Mouse (Mus musculus) hindbrain, embryonic 13.5 days (tissue): ENCODE measurements around the gene Btbd35f17. TPM values are rescaled to one million over a fixed set of nuclear protein-coding genes. Genes with fewer than 3 reads are reported as not detected.
"Not testable (repeated sequence)": the region's sequence is repeated elsewhere in the genome, so short reads cannot be mapped to it uniquely, and the experiment has no call there.

Experiments
- ATAC-seq: fragments of 200-750 bp; cut with Nextera tagmentation; 2 replicates; pipeline ENCODE4 v1.8.0; 2017; ENCODE audit warnings: moderate TSS enrichment; ENCODE audit not compliant: low FRiP score
- H3K27ac ChIP-seq: fragments of 300-500 bp; sonication (generic); 2 replicates; pipeline ENCODE4 v1.5.1; 2015; ENCODE audit warnings: inconsistent platforms, mild to moderate bottlenecking, moderate library complexity
- H3K27me3 ChIP-seq: fragments of 300-500 bp; sonication (generic); 2 replicates; pipeline ENCODE4 v1.6.1; 2015; ENCODE audit warnings: mild to moderate bottlenecking, inconsistent platforms
- H3K36me3 ChIP-seq: fragments of 300-500 bp; sonication (generic); 2 replicates; pipeline ENCODE4 v1.6.1; 2015; ENCODE audit warnings: mild to moderate bottlenecking, inconsistent platforms
- H3K4me1 ChIP-seq: fragments of 300-500 bp; sonication (generic); replicated peaks from 2 replicates; pipeline ENCODE4 v1.6.1; 2015; ENCODE audit warnings: inconsistent platforms
- H3K4me2 ChIP-seq: fragments of 300-500 bp; sonication (generic); 2 replicates; pipeline ENCODE4 v1.6.1; 2015; ENCODE audit warnings: inconsistent platforms, mild to moderate bottlenecking, moderate library complexity
- H3K4me3 ChIP-seq: fragments of 300-500 bp; sonication (generic); 2 replicates; pipeline ENCODE4 v1.5.1; 2015; ENCODE audit warnings: mild to moderate bottlenecking, inconsistent platforms
- H3K9ac ChIP-seq: fragments of 300-500 bp; sonication (generic); 2 replicates; pipeline ENCODE4 v1.6.1; 2015; ENCODE audit warnings: mild to moderate bottlenecking, inconsistent platforms
- H3K9me3 ChIP-seq: fragments of 300-500 bp; sonication (generic); 2 replicates; pipeline ENCODE4 v1.6.1; 2016; ENCODE audit warnings: inconsistent platforms
- WGBS: fragments of 180-500 bp; shearing (Covaris S2); methylation state at CpG from one replicate; pipeline ENCODE4 v1.1.7; 2015; 5-methylcytosine and 5-hydroxymethylcytosine counted together
- polyA plus RNA-seq: library from polyadenylated mRNA; unstranded; fragments of >200 nt; fragmentation: Nextera tagmentation; extraction: Ambion mirVana; gene quantifications from 2 replicates; pipeline ENCODE4 v1.2.1, GENCODE M21; 2015

Gene Btbd35f17
- not detected in 2 replicates for polyA plus RNA-seq

DNA sequence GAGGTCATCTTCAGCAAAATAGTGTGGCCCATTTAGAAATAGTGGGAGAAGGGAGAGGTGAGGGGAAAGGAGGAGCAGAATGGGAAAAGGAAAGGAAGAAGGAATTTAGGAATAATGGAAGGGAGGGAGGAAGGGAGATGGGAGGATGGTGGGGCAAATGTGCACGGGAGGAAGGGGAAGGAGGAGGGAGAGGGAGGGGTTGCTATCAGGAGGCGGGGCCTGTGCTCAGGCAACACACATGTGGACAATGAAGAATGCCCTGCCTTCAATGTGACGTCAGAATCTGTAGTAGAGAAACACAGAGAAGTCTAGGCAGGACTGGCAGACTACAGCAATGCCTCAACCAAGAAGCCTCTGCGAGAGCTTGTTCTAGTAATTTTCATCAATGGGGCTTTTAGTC, at the start of gene Btbd35f17:
Gene Btbd35f17 (plus strand): TSS at position 301 of the 400 bp plus-strand sequence.
- H3K4me2 ChIP-seq, H3K4me3 ChIP-seq, H3K36me3 ChIP-seq, H3K9ac ChIP-seq, H3K27me3 ChIP-seq, H3K4me1 ChIP-seq, ATAC-seq, H3K27ac ChIP-seq, H3K9me3 ChIP-seq: not testable (repeated sequence)
- WGBS: 83% methylated on average over 2 of the region's 4 CpGs

Other genes with a start within 250 kb of the Btbd35f17 start
- gene Btbd35f28, start 174.1 kb upstream of the Btbd35f17 start, polyA plus RNA-seq: not detected in 2 replicates
- gene Btbd35f20, start 79.4 kb upstream of the Btbd35f17 start, polyA plus RNA-seq: not detected in 2 replicates